Mouse (Mus musculus) ES-Bruce4 (cell line): ENCODE data around the gene Cd82.

Experiments used
- CTCF ChIP-seq: IDR thresholded peaks from one replicate; pipeline ENCODE4 v1.8.1; 2011; ENCODE audit warnings: low read depth, low read length
- POLR2A ChIP-seq: IDR thresholded peaks from one replicate; pipeline ENCODE4 v1.8.1; 2011; ENCODE audit warnings: low read length; ENCODE audit not compliant: insufficient read depth

DNA sequence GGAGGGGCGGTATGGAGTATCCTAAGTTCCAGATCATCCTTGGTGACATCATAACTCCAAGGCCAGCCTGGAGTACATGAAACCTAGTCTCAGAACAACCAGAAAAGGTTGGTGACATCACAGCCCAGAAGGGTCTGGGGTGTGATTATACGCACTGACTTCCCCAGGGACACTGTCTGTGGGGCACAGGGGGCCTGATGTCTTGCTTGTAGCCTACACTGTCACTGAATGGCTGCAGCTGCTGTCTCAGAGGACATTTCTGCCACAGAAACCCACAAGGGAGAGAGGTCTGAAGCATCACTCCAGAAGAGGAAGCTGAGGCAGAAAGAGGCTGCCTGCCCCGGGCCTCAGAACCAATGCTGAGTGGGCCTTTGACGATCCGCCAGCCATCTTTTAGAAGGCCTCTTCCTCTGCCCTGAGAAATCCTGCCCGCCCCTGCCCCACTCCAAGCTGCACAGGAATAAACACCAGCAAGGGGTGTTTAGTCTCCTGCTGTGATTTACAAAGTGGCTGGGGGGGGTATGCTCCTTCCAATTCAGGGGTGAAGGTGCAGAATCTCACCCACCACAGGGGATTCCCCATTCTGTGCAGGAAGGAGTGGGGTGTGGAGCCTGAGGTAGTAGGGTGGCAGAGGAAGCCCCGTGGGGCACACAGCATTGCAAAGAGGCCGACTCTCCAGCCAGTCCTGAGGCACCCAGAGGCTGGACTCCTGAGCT is 35.8 kb downstream of the Cd82 start:
- TF ChIP-seq CTCF (no peak), POLR2A (no peak)
